Mouse (Mus musculus) midbrain, embryonic 15.5 days (tissue): ENCODE data around the gene Paip2b. TPM values are rescaled to one million over a fixed set of nuclear protein-coding genes. Genes with fewer than 3 reads are reported as not detected.

Experiments used
- ATAC-seq: fragments of 200-750 bp; cut with Nextera tagmentation; replicated peaks from 2 replicates; pipeline ENCODE4 v1.8.0; 2017; ENCODE audit warnings: moderate TSS enrichment
- H3K27ac ChIP-seq: fragments of 300-500 bp; sonication (generic); 2 replicates; pipeline ENCODE4 v1.5.1; 2015; ENCODE audit warnings: mild to moderate bottlenecking, inconsistent platforms
- H3K27me3 ChIP-seq: fragments of 300-500 bp; sonication (generic); replicated peaks from 2 replicates; pipeline ENCODE4 v1.6.1; 2015; ENCODE audit warnings: inconsistent platforms
- H3K36me3 ChIP-seq: fragments of 300-500 bp; sonication (generic); replicated peaks from 2 replicates; pipeline ENCODE4 v1.6.1; 2015; ENCODE audit warnings: inconsistent platforms
- H3K4me1 ChIP-seq: fragments of 300-500 bp; sonication (generic); 2 replicates; pipeline ENCODE4 v1.6.1; 2015; ENCODE audit warnings: inconsistent platforms
- H3K4me2 ChIP-seq: fragments of 300-500 bp; sonication (generic); 2 replicates; pipeline ENCODE4 v1.6.1; 2015; ENCODE audit warnings: inconsistent platforms, mild to moderate bottlenecking, moderate library complexity
- H3K4me3 ChIP-seq: fragments of 300-500 bp; sonication (generic); 2 replicates; pipeline ENCODE4 v1.5.1; 2015; ENCODE audit warnings: mild to moderate bottlenecking, inconsistent platforms
- H3K9ac ChIP-seq: fragments of 300-500 bp; sonication (generic); 2 replicates; pipeline ENCODE4 v1.6.1; 2015; ENCODE audit warnings: mild to moderate bottlenecking, inconsistent platforms
- H3K9me3 ChIP-seq: fragments of 300-500 bp; sonication (generic); 2 replicates; pipeline ENCODE4 v1.6.1; 2016; ENCODE audit warnings: inconsistent platforms
- WGBS: fragments of 180-500 bp; shearing (Covaris S2); methylation state at CpG from one replicate; pipeline ENCODE4 v1.1.7; 2015; ENCODE audit warnings: mixed read lengths; 5-methylcytosine and 5-hydroxymethylcytosine counted together
- polyA plus RNA-seq: library from polyadenylated mRNA; unstranded; fragments of >200 nt; fragmentation: Nextera tagmentation; extraction: Ambion mirVana; gene quantifications from 2 replicates; pipeline ENCODE4 v1.2.1, GENCODE M21; 2015

Gene Paip2b
- polyA plus RNA-seq = 26.3 and 28.4 TPM in 2 replicates

DNA sequence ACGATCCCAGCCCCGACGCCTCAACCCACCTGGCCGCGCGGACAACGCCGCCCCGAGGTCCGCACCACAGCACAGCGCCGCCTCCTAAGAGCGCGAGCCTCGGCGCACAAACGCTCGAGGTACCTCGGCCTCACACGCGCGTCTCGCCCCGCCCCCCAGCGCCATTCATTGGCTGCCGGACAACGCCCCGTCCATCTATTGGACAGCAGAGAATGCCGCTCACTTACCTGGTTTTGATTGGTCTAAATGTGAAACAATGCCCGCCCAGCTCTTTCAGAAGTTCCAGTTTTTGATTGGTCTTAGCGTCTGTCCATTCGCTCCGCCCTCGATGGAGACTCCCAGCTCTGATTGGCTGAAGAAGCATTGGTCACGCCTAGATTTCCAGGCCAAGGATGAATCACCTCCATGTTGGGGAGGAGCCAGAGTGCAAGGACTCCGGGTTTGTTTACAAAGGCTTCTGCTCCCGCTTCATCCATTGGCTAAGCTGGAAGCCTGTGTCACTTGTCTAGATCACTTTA, at the start of gene Paip2b:
Paip2b (minus strand) TSS at position 136 of the 518 bp plus-strand sequence.
- Histone ChIP-seq H3K4me2 (peak within 1 kb of the TSS; percentile 85), H3K27me3 (no peaks in the 10 kb centered on the region), H3K4me3 (peak within 1 kb of the TSS; percentile 70), H3K27ac (peak within 1 kb of the TSS; percentile 91), H3K9me3 (no peaks in the 10 kb centered on the region), H3K9ac (peak within 1 kb of the TSS; percentile 81), H3K4me1 (peaks cover 16% of the 10 kb centered on the region), H3K36me3 (no peaks in the 10 kb centered on the region)
- WGBS = under 1% methylated on average over 36 of the region's 37 CpGs
- peak; percentile 98 for ATAC-seq

DNA sequence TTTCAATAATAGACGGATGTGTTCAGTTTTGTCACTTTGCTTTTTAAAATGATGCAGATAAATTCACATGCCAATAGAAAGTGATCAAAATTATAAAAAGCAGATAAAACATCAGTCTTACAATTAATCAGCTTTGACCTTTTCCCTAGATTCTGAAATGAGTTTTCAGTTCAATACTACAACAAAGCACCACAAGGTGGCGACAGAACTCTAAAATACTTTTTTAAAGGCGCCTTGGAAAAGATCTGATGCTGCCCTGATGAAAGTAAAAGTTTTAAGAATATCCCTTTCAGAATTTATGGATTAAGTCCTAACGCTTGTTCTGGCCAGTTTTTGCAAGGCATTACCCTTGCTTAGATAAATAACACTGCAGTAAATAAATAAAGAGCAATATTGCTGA, 48.3 kb upstream of the Paip2b start:
- H3K9ac ChIP-seq = no peak overlapping the region
- no peaks in the 10 kb centered on the region for H3K4me1 ChIP-seq
- H3K9me3 ChIP-seq = no peaks in the 10 kb centered on the region
- H3K27me3 ChIP-seq = no peaks in the 10 kb centered on the region
- no peak overlapping the region for H3K27ac ChIP-seq
- no peaks in the 10 kb centered on the region for H3K36me3 ChIP-seq
- H3K4me3 ChIP-seq = no peak overlapping the region
- ATAC-seq = no peak
- WGBS = 3% methylated on average over 4 of the region's 4 CpGs
- peak overlapping the region; percentile 18; the same call in 1 of the 2 replicates for H3K4me2 ChIP-seq

DNA sequence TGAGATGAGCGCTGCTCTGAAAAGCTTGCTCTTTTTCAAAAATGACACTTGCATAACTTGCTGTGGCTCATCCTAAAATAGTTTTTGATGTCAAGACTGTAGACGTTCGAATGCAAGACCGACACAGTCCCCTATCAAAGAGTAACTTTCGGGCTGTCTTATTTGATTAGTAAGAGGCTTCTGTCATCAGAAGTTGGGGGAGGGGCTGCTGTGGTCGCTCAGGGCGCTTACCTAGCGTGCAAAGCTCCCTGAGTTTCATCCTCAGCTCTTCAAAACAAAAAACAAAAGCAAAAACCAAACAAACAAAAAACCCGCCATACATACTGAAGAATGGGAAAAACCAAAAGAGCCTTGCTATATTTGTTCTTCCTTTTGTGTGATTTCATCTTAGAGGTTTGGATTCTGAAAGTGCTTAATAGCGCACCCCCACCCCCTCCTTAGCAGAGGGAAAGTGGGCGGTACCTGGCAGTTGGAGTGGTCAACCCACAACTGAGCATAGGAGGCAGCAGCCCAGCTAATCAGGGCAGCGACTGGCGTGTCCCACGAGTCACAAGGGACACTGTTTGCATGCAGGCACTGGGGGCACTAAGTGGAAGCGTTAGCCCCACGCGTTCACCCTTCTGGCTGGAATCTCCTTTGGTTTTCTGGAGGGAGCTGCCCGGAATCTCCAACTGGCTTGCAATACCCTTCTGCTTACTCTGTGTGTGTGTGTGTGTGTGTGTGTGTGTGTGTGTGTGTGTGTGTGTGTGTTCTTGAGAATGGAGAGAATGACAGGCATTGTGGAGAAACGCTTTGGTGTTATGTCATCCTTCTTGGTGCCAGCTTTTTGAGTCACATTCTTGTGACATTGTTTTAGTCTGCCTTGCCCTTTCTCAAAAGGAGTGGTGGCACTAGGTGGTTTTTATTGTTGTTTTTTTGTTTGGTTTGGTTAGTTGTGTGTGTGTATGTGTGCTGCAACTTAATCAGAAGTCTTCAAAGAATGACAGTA, 36.4 kb upstream of the Paip2b start:
- H3K36me3 ChIP-seq = no peaks in the 10 kb centered on the region
- peak overlapping the region; percentile 70 for H3K9ac ChIP-seq
- under 1% methylated on average over 19 of the region's 19 CpGs for WGBS
- H3K4me2 ChIP-seq = peak overlapping the region; percentile 90
- H3K4me1 ChIP-seq = peaks cover 8% of the 10 kb centered on the region
- no peaks in the 10 kb centered on the region for H3K27me3 ChIP-seq
- ATAC-seq = peak; percentile 61
- no peaks in the 10 kb centered on the region for H3K9me3 ChIP-seq
- H3K4me3 ChIP-seq = peak overlapping the region; percentile 71
- peak overlapping the region; percentile 72; the same call in 1 of the 2 replicates for H3K27ac ChIP-seq

GRCm38 (mm10) chr6:83866954-83867597, 35.5 kb upstream of the Paip2b start, which contains the start of gene Zfp638:
Zfp638 (plus strand) TSS chr6:83867109.
- under 1% methylated on average over 50 of the region's 50 CpGs for WGBS
- Histone ChIP-seq H3K36me3 (no peaks in the 10 kb centered on the region), H3K4me2 (peak within 1 kb of the TSS; percentile 90)

GRCm38 (mm10) chr6:83866423-83866822, 34.9 kb upstream of the Paip2b start:
- Histone ChIP-seq H3K4me3 (peak overlapping the region; percentile 71), H3K36me3 (no peaks in the 10 kb centered on the region), H3K9me3 (no peaks in the 10 kb centered on the region), H3K4me2 (peak overlapping the region; percentile 90), H3K27me3 (no peaks in the 10 kb centered on the region), H3K4me1 (peaks cover 8% of the 10 kb centered on the region), H3K9ac (no peak overlapping the region), H3K27ac (no peak overlapping the region)
- 38% methylated on average over 4 of the region's 4 CpGs for WGBS
- ATAC-seq = peak; percentile 16; the same call in 1 of the 2 replicates

More at GRCm38 (mm10) chr6:83866954-83867597, 35.5 kb upstream of the Paip2b start, which contains the start of gene Zfp638:
- H3K4me3 ChIP-seq = peak within 1 kb of the TSS; percentile 71
- no peaks in the 10 kb centered on the region for H3K9me3 ChIP-seq
- peak; percentile 97 for ATAC-seq
- peak within 1 kb of the TSS; percentile 72 for H3K27ac ChIP-seq
- H3K4me1 ChIP-seq = peaks cover 8% of the 10 kb centered on the region
- no peaks in the 10 kb centered on the region for H3K27me3 ChIP-seq
- H3K9ac ChIP-seq = peak within 1 kb of the TSS; percentile 70

DNA sequence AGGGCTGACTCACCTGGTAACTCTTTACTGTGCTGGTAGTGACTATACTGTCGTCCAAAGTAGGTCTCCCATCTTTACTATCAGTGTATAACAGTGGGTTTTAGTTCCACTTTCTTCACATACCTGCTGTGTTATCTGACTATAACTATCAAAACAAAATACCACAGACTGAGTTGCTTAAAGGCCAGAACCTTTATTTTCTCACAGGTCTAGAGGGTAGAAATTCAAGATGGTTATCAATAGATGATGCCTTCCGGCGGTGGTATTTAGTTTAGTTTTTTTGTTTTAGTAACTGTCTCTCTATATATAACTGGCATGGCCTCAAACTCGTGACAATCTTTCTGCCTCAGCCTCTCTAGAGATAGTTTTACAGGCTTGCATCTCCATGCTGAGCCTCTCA, 32.0 kb upstream of the Paip2b start:
- WGBS = 76% methylated on average over 4 of the region's 4 CpGs
- no peaks in the 10 kb centered on the region for H3K36me3 ChIP-seq
- no peak for ATAC-seq

GRCm38 (mm10) chr6:83860033-83860432, 28.5 kb upstream of the Paip2b start:
- Histone ChIP-seq H3K36me3 (no peaks in the 10 kb centered on the region), H3K27ac (no peak overlapping the region), H3K9me3 (no peaks in the 10 kb centered on the region), H3K9ac (no peak overlapping the region), H3K4me3 (no peak overlapping the region), H3K4me1 (no peaks in the 10 kb centered on the region), H3K4me2 (no peak overlapping the region), H3K27me3 (no peaks in the 10 kb centered on the region)
- WGBS = 88% methylated on average over 9 of the region's 9 CpGs
- ATAC-seq = no peak

More for the DNA sequence above, 32.0 kb upstream of the Paip2b start:
- Histone ChIP-seq H3K27ac (no peak overlapping the region), H3K4me3 (no peak overlapping the region), H3K9ac (no peak overlapping the region), H3K9me3 (no peaks in the 10 kb centered on the region), H3K4me2 (no peak overlapping the region), H3K4me1 (peaks cover 8% of the 10 kb centered on the region), H3K27me3 (no peaks in the 10 kb centered on the region)

GRCm38 (mm10) chr6:83857476-83857875, 25.9 kb upstream of the Paip2b start:
- no peaks in the 10 kb centered on the region for H3K27me3 ChIP-seq
- 38% methylated on average over 5 of the region's 5 CpGs for WGBS
- no peaks in the 10 kb centered on the region for H3K4me1 ChIP-seq
- no peak overlapping the region for H3K4me3 ChIP-seq
- ATAC-seq = no peak
- H3K9ac ChIP-seq = no peak overlapping the region
- H3K4me2 ChIP-seq = no peak overlapping the region
- no peak overlapping the region for H3K27ac ChIP-seq
- no peaks in the 10 kb centered on the region for H3K9me3 ChIP-seq
- no peaks in the 10 kb centered on the region for H3K36me3 ChIP-seq

DNA sequence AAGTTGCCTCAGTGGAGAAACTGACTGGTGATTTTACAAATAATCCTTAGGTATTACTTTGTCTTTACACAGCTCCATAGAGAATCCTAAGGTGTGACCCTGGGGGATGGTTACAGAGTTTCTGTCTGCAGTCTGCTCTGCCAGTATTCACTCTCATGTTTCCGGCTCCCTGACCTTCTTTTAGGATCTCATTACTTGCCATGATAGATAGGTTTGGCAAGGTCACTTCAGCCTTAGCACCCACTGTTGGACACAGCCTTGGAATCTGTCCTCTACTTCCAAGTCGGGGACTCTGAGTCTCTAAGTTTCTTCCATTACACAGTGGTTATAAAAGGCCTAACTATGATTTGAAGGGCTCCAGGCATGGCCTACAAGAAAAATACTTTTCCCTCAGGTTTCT, 17.9 kb upstream of the Paip2b start:
- WGBS = 96% methylated on average over 2 of the region's 2 CpGs
- Histone ChIP-seq H3K27ac (no peak overlapping the region), H3K4me3 (no peak overlapping the region), H3K4me2 (no peak overlapping the region), H3K27me3 (no peaks in the 10 kb centered on the region), H3K4me1 (no peaks in the 10 kb centered on the region), H3K9ac (no peak overlapping the region), H3K9me3 (no peaks in the 10 kb centered on the region), H3K36me3 (no peaks in the 10 kb centered on the region)
- no peak for ATAC-seq

- Histone ChIP-seq H3K27ac (no peak overlapping the region), H3K36me3 (no peaks in the 10 kb centered on the region), H3K9me3 (no peaks in the 10 kb centered on the region), H3K9ac (no peak overlapping the region), H3K27me3 (no peaks in the 10 kb centered on the region), H3K4me2 (no peak overlapping the region), H3K4me3 (no peak overlapping the region), H3K4me1 (no peaks in the 10 kb centered on the region)
- 95% methylated on average over 2 of the region's 2 CpGs for WGBS
- ATAC-seq = no peak
Observed at GRCm38 (mm10) chr6:83846141-83846540, 14.6 kb upstream of the Paip2b start.

- WGBS = 91% methylated on average over 10 of the region's 10 CpGs
- H3K27me3 ChIP-seq = no peaks in the 10 kb centered on the region
- no peaks in the 10 kb centered on the region for H3K36me3 ChIP-seq
- H3K9me3 ChIP-seq = no peaks in the 10 kb centered on the region
- no peaks in the 10 kb centered on the region for H3K4me1 ChIP-seq
- H3K4me2 ChIP-seq = no peak overlapping the region
- ATAC-seq = no peak
- H3K4me3 ChIP-seq = no peak overlapping the region
- H3K9ac ChIP-seq = no peak overlapping the region
- no peak overlapping the region for H3K27ac ChIP-seq
Observed at GRCm38 (mm10) chr6:83844913-83845312, 13.4 kb upstream of the Paip2b start.

DNA sequence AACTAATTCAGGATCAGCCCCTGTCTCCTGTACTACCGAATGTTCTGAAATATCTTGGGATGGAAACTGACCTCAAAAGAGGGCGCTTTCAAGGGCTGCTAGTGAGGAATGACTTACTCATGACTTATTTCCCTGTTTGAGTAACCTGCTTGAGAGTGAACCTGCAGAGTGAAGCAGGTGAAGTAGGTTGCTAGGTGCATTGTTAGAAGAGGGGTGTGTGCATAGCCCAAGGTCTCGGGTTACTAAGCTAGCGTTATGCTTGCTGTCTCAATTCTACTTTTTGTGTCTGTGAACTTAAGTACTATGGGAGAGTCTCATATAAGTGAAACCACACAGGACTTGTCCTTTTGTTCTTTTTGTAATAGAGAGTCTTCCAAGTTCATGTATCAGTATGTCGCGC, 8.5 kb upstream of the Paip2b start:
- Histone ChIP-seq H3K9ac (no peak overlapping the region), H3K4me3 (no peak overlapping the region), H3K4me2 (no peak overlapping the region), H3K27ac (no peak overlapping the region), H3K4me1 (no peaks in the 10 kb centered on the region), H3K27me3 (no peaks in the 10 kb centered on the region), H3K9me3 (no peaks in the 10 kb centered on the region), H3K36me3 (no peaks in the 10 kb centered on the region)
- ATAC-seq = no peak
- WGBS = 85% methylated on average over 6 of the region's 6 CpGs
